Mouse (Mus musculus): ENCODE measurements around the gene Glis2. TPM values are rescaled to one million over a fixed set of nuclear protein-coding genes. Genes with fewer than 3 reads are reported as not detected.

Glis2 gene
- total and polyA plus RNA-seq, 3 experiments, result 0.59 to 3.3 (median 2.5) TPM

- dilution Hi-C loops (cut with MboI; ENCODE audit: extremely low pct_ligation_motif_present, extremely low pct_unique_long_range_greater_than_20kb, low sequenced_read_pairs) (no loop called here), in situ Hi-C loops (cut with MboI; ENCODE audit: low pct_ligation_motif_present, low pct_unique_long_range_greater_than_20kb, low sequenced_read_pairs) (loop anchor here (5.0 kb wide), 3 partner anchors 47 to 307 kb away; no protein-coding TSS in a partner anchor)
- H3K27me3 ChIP-seq (replicated peaks), result no peaks in the 10 kb centered on the region
- no peak overlapping the region for H3K9ac ChIP-seq (ENCODE audit: insufficient read depth, low read depth)
- H3K4me1 ChIP-seq (ENCODE audit: control insufficient read depth in 1 of 2, insufficient read depth in 2 of 2), result 0 out of 4 replicates have a peak, but pooled peaks cover 0 to 5% of the 10 kb centered on the region in 2 experiments
- no peak overlapping the region for H3K4me2 ChIP-seq (ENCODE audit: insufficient read depth, low read depth, poor library complexity, severe bottlenecking)
- no peak overlapping the region for H3K4me3 ChIP-seq (replicated peaks in 1 of 3; ENCODE audit: low read depth in 2 of 3, low read length in 2 of 3, poor library complexity in 1 of 3)
- DNase-seq (ENCODE audit: extremely low read depth), result no peak
- peaks cover 15% of the 10 kb centered on the region for H3K79me2 ChIP-seq (replicated peaks; ENCODE audit: control insufficient read depth, extremely low read depth, insufficient read depth, poor library complexity, severe bottlenecking)
- H3K9me3 ChIP-seq (replicated peaks; ENCODE audit: low read length), result no peaks in the 10 kb centered on the region
- H3K36me3 ChIP-seq (replicated peaks in 1 of 2; ENCODE audit: control insufficient read depth in 1 of 2, insufficient read depth in 1 of 2, low read length in 1 of 2), result peaks cover 55 to 82% of the 10 kb centered on the region in 2 experiments
- H3K27ac ChIP-seq (ENCODE audit: insufficient read depth, low read depth), result no peak overlapping the region
- TF ChIP-seq POLR2A (IDR thresholded peaks at IDR 0.05; ENCODE audit: low read depth, low read length) (peak; percentile 11; the same call in 1 of the 2 replicates), MXI1 (IDR thresholded peaks at IDR 0.05; ENCODE audit: low read depth, low read length) (no peak)
Measured at GRCm38 (mm10) chr16:4614639-4615038, 20.1 kb downstream of the Glis2 start.

- Histone ChIP-seq H3K79me2 (replicated peaks; ENCODE audit: control insufficient read depth, extremely low read depth, insufficient read depth, poor library complexity, severe bottlenecking) (peaks cover 16% of the 10 kb centered on the region), H3K4me1 (ENCODE audit: control insufficient read depth in 1 of 2, insufficient read depth in 2 of 2) (0 out of 4 replicates have a peak, but pooled peaks cover 0 to 5% of the 10 kb centered on the region in 2 experiments), H3K9ac (ENCODE audit: insufficient read depth, low read depth) (no peak overlapping the region), H3K9me3 (replicated peaks; ENCODE audit: low read length) (no peaks in the 10 kb centered on the region), H3K36me3 (replicated peaks in 1 of 2; ENCODE audit: control insufficient read depth in 1 of 2, insufficient read depth in 1 of 2, low read length in 1 of 2) (peaks cover 55 to 87% of the 10 kb centered on the region in 2 experiments), H3K4me3 (replicated peaks in 1 of 3; ENCODE audit: low read depth in 2 of 3, low read length in 2 of 3, poor library complexity in 1 of 3) (no peak overlapping the region), H3K4me2 (ENCODE audit: insufficient read depth, low read depth, poor library complexity, severe bottlenecking) (no peak overlapping the region), H3K27ac (ENCODE audit: insufficient read depth, low read depth) (no peak overlapping the region), H3K27me3 (replicated peaks) (no peaks in the 10 kb centered on the region)
- DNase-seq (ENCODE audit: extremely low read depth), result no peak
- TF ChIP-seq ZC3H11A (IDR thresholded peaks at IDR 0.05; ENCODE audit: low read depth, low read length), result no peak
- TF ChIP-seq MEF2A (IDR thresholded peaks at IDR 0.05; ENCODE audit: borderline replicate concordance, low read depth, low read length), result no peak
- no peak for TF ChIP-seq E2F4 (IDR thresholded peaks at IDR 0.05; ENCODE audit: insufficient replicate concordance, low read depth, low read length)
- no peak for TF ChIP-seq KAT2A (IDR thresholded peaks at IDR 0.05; ENCODE audit: insufficient replicate concordance, low read length)
- TF ChIP-seq USF1 (IDR thresholded peaks at IDR 0.05; ENCODE audit: low read depth, low read length), result no peak
- no peak for TF ChIP-seq RAD21 (IDR thresholded peaks at IDR 0.05; ENCODE audit: low read depth, low read length)
- no peak for TF ChIP-seq NELFE (IDR thresholded peaks at IDR 0.05; ENCODE audit: low read depth, low read length)
- no peak for TF ChIP-seq POLR2A (IDR thresholded peaks at IDR 0.05; ENCODE audit: low read depth, low read length)
- no peak for TF ChIP-seq ZKSCAN1 (IDR thresholded peaks at IDR 0.05; ENCODE audit: borderline replicate concordance, low read depth, low read length)
- TF ChIP-seq SIN3A (IDR thresholded peaks at IDR 0.05; ENCODE audit: low read length), result no peak
- no peak for TF ChIP-seq JUN (IDR thresholded peaks at IDR 0.05; ENCODE audit: insufficient read depth, low read depth, low read length)
- TF ChIP-seq JUND (conservative IDR thresholded peaks at IDR 0.05; ENCODE audit: low read depth, low read length), result no peak
- no peak for TF ChIP-seq MAX (IDR thresholded peaks at IDR 0.05; ENCODE audit: low read length)
- no peak for TF ChIP-seq CHD1 (IDR thresholded peaks at IDR 0.05; ENCODE audit: low read depth, low read length)
- TF ChIP-seq NRF1 (IDR thresholded peaks at IDR 0.05; ENCODE audit: low read depth, low read length), result no peak
- TF ChIP-seq UBTF (IDR thresholded peaks at IDR 0.05; ENCODE audit: low read depth, low read length), result no peak
- no peak for TF ChIP-seq ETS1 (conservative IDR thresholded peaks at IDR 0.05; ENCODE audit: low read depth, low read length)
- TF ChIP-seq BHLHE40 (IDR thresholded peaks at IDR 0.05; ENCODE audit: low read depth, low read length), result no peak
- no peak for TF ChIP-seq ZMIZ1 (IDR thresholded peaks at IDR 0.05; ENCODE audit: low read depth, low read length)
- TF ChIP-seq USF2 (conservative IDR thresholded peaks at IDR 0.05; ENCODE audit: low read depth, low read length), result no peak
- dilution Hi-C loops (cut with MboI; ENCODE audit: extremely low pct_ligation_motif_present, extremely low pct_unique_long_range_greater_than_20kb, low sequenced_read_pairs), result no loop called here
- in situ Hi-C loops (cut with MboI; ENCODE audit: low pct_ligation_motif_present, low pct_unique_long_range_greater_than_20kb, low sequenced_read_pairs), result no loop called here
Measured at GRCm38 (mm10) chr16:4615297-4615696, 20.8 kb downstream of the Glis2 start.

Data from CH12.LX (cell line).